In the genomic region with DNA sequence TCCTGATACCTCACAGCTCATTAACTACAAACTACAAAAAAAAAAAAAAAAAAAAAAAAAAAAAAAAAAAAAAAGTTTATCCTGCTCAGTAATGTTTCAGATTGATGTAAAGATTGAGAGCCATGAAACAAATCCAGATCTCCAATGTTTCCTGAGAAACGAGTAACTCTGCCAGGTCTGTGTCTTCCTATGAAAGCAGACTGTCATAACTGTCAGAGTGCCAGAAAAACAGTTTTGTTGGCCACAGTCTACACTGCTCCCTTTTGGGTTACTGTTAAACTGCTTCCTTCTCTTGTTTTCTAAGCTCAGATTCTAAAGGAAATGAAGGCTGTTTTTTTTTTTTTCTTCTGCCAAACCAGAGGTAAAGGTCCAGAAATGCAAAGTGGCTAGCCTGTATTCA, we compare ENCODE assay signal across 17 mouse cellular contexts.
"Had no signal": no experiment of that assay in that cellular context is flagged by ENCODE, and none has a peak within 500 bp of the region (broad histone marks: within the 10 kb centered on the region; RNA-seq: fewer than 3 reads in every experiment).

No protein-coding gene starts in this region.

- H3K4me2 ChIP-seq: limb, embryonic 15.5 days; liver, embryonic 11.5 days; lung, embryonic 14.5 days; midbrain, embryonic 13.5 days; stomach, embryonic 15.5 days had no signal

- DNase-seq: kidney, adult 9 months; kidney, postnatal 25 days; layer of hippocampus, adult 9-11 months; liver, postnatal 0 days; lung, embryonic 14.5 days; right cerebral cortex, postnatal 14 days; right cerebral cortex, postnatal 4 days; thymus, postnatal 25 days had no signal

- H3K9ac ChIP-seq: limb, embryonic 15.5 days; liver, embryonic 14.5 days; liver, postnatal 0 days; lung, embryonic 14.5 days; midbrain, embryonic 13.5 days; stomach, embryonic 15.5 days had no signal

- ATAC-seq: liver, postnatal 0 days; lung, postnatal 0 days; midbrain, embryonic 13.5 days had no signal

- H3K36me3 ChIP-seq: limb, embryonic 15.5 days; midbrain, embryonic 13.5 days; stomach, embryonic 15.5 days had no signal

- H3K4me1 ChIP-seq: limb, embryonic 15.5 days; stomach, embryonic 15.5 days had no signal

- H3K4me3 ChIP-seq: layer of hippocampus, adult 2 months; limb, embryonic 15.5 days; midbrain, embryonic 13.5 days; stomach, embryonic 15.5 days had no signal

- H3K27ac ChIP-seq: kidney, postnatal 0 days; layer of hippocampus, adult 2 months; limb, embryonic 15.5 days; liver, embryonic 14.5 days; macrophage; midbrain, embryonic 13.5 days; stomach, embryonic 15.5 days had no signal

- H3K27me3 ChIP-seq: limb, embryonic 15.5 days; midbrain, embryonic 13.5 days; stomach, embryonic 15.5 days had no signal

- H3K9me3 ChIP-seq: limb, embryonic 15.5 days; midbrain, embryonic 13.5 days; stomach, embryonic 15.5 days had no signal
